Mouse (Mus musculus) c-Kit-positive CD71-positive TER-119-negative erythroid progenitor cells, embryonic 14.5 days (primary cell): ENCODE results near the gene Adgrl2.

ENCODE experiments used
- DNase-seq: peaks from one replicate; pipeline ENCODE4 v3.0.0-alpha.2; 2013; ENCODE audit warnings: low read depth

Adgrl2 gene

GRCm38 (mm10) chr3:148821632-148822031 is 168.7 kb downstream of the Adgrl2 start:
- no peak for DNase-seq

DNA sequence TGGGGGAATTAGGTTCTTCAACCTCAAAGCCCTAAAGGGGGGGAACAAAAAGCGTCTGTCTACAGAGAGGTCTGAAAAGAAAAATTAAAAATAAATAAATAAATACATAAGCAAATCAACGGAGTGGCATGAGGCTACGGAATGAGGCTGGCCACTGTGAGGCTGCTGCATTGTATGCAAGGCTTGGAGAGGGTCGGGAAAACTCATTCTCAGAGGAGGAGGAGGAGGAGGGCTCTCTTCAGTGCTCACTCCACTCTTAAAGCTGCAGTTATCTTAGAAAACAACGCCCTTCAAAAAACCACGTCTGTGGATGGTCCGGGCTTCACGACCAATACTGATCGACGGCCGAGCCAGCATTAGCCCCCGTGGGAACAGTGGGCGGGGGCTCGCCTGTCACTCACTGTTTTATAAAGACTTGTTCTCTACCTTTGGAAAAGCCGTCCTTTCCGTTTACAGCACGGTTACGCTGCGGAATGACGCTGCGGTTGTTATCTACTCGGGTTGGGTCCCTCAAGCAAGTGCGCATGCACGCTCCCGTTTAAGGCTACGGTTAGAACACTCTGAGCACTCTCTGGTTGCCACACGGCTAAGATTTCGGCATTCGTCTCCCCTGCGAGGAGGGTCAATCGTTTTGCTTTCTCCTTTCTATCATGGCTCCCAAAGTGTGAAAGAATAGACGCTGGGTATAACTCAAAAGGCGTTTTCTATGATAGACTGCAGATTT is 170.9 kb downstream of the Adgrl2 start:
- DNase-seq = no peak

- no peak for DNase-seq
Measured at GRCm38 (mm10) chr3:148818414-148819105, 171.8 kb downstream of the Adgrl2 start.

DNA sequence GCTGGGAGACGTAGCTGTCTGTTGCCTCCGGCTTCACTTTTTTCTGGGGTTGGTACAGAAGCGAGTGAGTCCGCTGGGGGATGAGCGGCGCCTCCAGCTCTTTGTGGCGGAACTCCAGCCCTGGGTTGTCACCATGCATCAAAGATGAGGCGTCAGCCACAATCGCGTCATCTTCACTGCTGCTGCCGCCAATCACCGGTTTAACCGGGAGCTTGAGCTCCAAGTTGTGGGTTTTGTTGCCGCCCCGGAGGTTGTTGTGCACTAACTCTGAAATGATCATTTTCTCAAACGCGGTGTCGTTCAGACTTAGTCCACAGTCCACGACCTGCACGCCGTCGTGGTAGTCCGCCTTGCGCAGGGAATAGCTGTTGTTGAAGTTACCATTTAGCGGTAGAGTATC is 172.9 kb downstream of the Adgrl2 start:
- DNase-seq = no peak

- DNase-seq = no peak
Measured at GRCm38 (mm10) chr3:148813121-148813520, 177.2 kb downstream of the Adgrl2 start.

DNA sequence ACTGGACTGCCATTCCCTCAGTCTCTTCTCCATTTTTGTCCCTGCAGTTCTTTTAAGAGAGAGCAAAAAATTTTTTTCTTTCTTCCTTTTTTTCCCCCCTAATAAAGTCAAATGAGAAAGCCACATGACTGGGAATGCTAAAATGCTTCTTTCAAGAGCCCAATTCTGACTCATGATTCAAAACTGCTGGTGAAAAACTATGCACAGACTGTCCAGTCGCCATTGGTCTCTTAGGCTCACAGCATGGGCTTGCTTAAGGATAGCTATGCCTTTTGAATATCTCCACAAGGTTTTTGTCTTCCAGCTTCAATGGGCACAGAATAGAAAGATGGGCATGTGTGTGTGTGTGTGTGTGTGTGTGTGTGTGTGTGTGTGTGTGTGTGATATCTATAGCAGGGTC is 178.3 kb downstream of the Adgrl2 start:
- DNase-seq = no peak

GRCm38 (mm10) chr3:148806977-148807376 is 183.4 kb downstream of the Adgrl2 start:
- no peak for DNase-seq

GRCm38 (mm10) chr3:148793286-148793913 is 197.0 kb downstream of the Adgrl2 start:
- DNase-seq = no peak

GRCm38 (mm10) chr3:148770310-148770709 is 220.0 kb downstream of the Adgrl2 start:
- DNase-seq = no peak
